ENCODE assay signal across 26 mouse cellular contexts in the genomic region with DNA sequence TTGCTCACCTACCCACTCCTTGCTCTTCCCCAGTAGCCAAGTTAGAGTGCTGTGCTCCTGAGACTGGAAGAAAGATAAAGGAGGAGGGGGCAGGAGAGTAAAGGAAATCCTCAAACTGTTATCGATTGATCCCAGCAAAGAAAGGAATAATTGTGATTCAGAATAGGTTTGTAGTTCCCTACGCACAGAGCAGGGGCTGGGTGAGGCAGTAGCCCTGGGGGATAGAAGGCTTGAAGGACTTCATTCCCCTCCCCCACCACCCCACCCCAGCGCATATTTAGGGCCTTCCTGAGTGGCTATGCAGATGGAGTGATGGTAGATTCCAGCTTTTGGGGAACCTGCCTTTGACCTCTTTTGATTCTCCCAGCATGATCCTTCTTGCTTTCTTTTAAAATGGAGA. TPM values are rescaled to one million over a fixed set of nuclear protein-coding genes. Genes with fewer than 3 reads are reported as not detected.
A peak's percentile ranks its signal among the peaks of the same experiment; 100 is the strongest.
DNase-seq lines count a peak whose midpoint lies in the region; ATAC-seq and TF ChIP-seq lines count a peak whose summit lies in the region.
"Had no signal": no experiment of that assay in that cellular context is flagged by ENCODE, and none has a peak within 500 bp of the region (broad histone marks: within the 10 kb centered on the region; RNA-seq: fewer than 3 reads in every experiment).

No protein-coding gene starts in this region.

- no peak for ATAC-seq in midbrain, embryonic 15.5 days (replicated peaks)
- ATAC-seq: forebrain, embryonic 14.5 days; forebrain, postnatal 0 days; Patski had no signal

- DNase-seq in ES-CJ7 (ENCODE audit: low read depth, low spot score) (peak; percentile 92), R1 (ENCODE audit: low read depth, low spot score) (peak; percentile 94), ZHBTc4 (ENCODE audit: low read depth, low spot score) (peak; percentile 90)
- no peak for DNase-seq in heart, postnatal 4 days
- DNase-seq in adrenal gland, adult 8-10 months, result no peak
- DNase-seq: adrenal gland, postnatal 10 days; adrenal gland, postnatal 25 days; cerebellum, adult 11 months; cerebellum, adult 18-20 months; cerebellum, adult 8-10 months; cerebellum, adult 9-11 months; cerebellum, postnatal 14 days; cerebellum, postnatal 36 days; embryo, embryonic 11 days; forebrain, postnatal 0 days had no signal

- no peak overlapping the region for H3K27ac ChIP-seq in ES-Bruce4 (ENCODE audit: insufficient read depth, low read length)
- no peak overlapping the region for H3K27ac ChIP-seq in midbrain, embryonic 15.5 days
- H3K27ac ChIP-seq: embryonic facial prominence, embryonic 13.5 days; embryonic facial prominence, embryonic 15.5 days; forebrain, embryonic 10.5 days; forebrain, embryonic 12.5 days had no signal

- no peak for TF ChIP-seq POLR2A in ES-Bruce4 (IDR thresholded peaks at IDR 0.05; ENCODE audit: insufficient read depth, low read length)

- no peak overlapping the region for H3K4me2 ChIP-seq in midbrain, embryonic 15.5 days
- H3K4me2 ChIP-seq: embryonic facial prominence, embryonic 13.5 days; embryonic facial prominence, embryonic 15.5 days; forebrain, embryonic 12.5 days had no signal

- H3K27me3 ChIP-seq in ES-Bruce4 (ENCODE audit: control insufficient read depth, insufficient read depth, low read length, poor library complexity, severe bottlenecking), result no peaks in the 10 kb centered on the region; the same call in 1 of the 2 replicates
- H3K27me3 ChIP-seq in midbrain, embryonic 15.5 days (replicated peaks), result no peaks in the 10 kb centered on the region
- H3K27me3 ChIP-seq: embryonic facial prominence, embryonic 13.5 days; embryonic facial prominence, embryonic 15.5 days; Patski had no signal

- 35% methylated on average over 3 of the region's 3 CpGs for WGBS in midbrain, embryonic 15.5 days

- peaks cover 2% of the 10 kb centered on the region for H3K4me1 ChIP-seq in ES-Bruce4 (ENCODE audit: control insufficient read depth, insufficient read depth, low read length)
- 0 out of 2 replicates have a peak, but pooled peaks cover under 1% of the 10 kb centered on the region for H3K4me1 ChIP-seq in midbrain, embryonic 15.5 days
- H3K4me1 ChIP-seq: embryonic facial prominence, embryonic 15.5 days; forebrain, embryonic 12.5 days had no signal

- no peak overlapping the region for H3K4me3 ChIP-seq in ES-Bruce4 (ENCODE audit: low read depth, low read length)
- H3K4me3 ChIP-seq in midbrain, embryonic 15.5 days, result no peak overlapping the region
- H3K4me3 ChIP-seq: embryonic facial prominence, embryonic 13.5 days; embryonic facial prominence, embryonic 15.5 days; erythroblast, embryonic 14.5 days; forebrain, embryonic 10.5 days; forebrain, embryonic 12.5 days had no signal

- no peak for TF ChIP-seq CTCF in ES-Bruce4 (IDR thresholded peaks at IDR 0.05; ENCODE audit: low read depth, low read length)

- H3K9me3 ChIP-seq in ES-Bruce4 (replicated peaks; ENCODE audit: control insufficient read depth, insufficient read depth, low read length, poor library complexity, severe bottlenecking), result no peaks in the 10 kb centered on the region
- no peaks in the 10 kb centered on the region for H3K9me3 ChIP-seq in midbrain, embryonic 15.5 days
- H3K9me3 ChIP-seq: embryonic facial prominence, embryonic 13.5 days; embryonic facial prominence, embryonic 15.5 days; forebrain, embryonic 10.5 days; forebrain, embryonic 12.5 days; G1E had no signal

- TF ChIP-seq EP300 in ES-Bruce4 (IDR thresholded peaks at IDR 0.05; ENCODE audit: insufficient read depth, low read depth, low read length), result peak; percentile 92

- no peak overlapping the region for H3K9ac ChIP-seq in ES-Bruce4 (ENCODE audit: low read depth, poor library complexity, severe bottlenecking)
- no peak overlapping the region for H3K9ac ChIP-seq in midbrain, embryonic 15.5 days
- H3K9ac ChIP-seq: embryonic facial prominence, embryonic 13.5 days; embryonic facial prominence, embryonic 15.5 days; forebrain, embryonic 12.5 days; forebrain, postnatal 0 days had no signal

- no peaks in the 10 kb centered on the region for H3K36me3 ChIP-seq in ES-Bruce4 (ENCODE audit: control insufficient read depth, insufficient read depth, low read length, poor library complexity, severe bottlenecking)
- H3K36me3 ChIP-seq in midbrain, embryonic 15.5 days (replicated peaks), result no peaks in the 10 kb centered on the region
- H3K36me3 ChIP-seq: embryonic facial prominence, embryonic 13.5 days; embryonic facial prominence, embryonic 15.5 days; forebrain, embryonic 10.5 days; forebrain, embryonic 12.5 days; G1E had no signal

RNA-seq across cellular contexts. Expression of gene Flrt3, which starts 5.5 kb away (rescaled TPM):
- polyA plus RNA-seq in ES-Bruce4 (2011; ENCODE audit: insufficient read depth, insufficient read length, low read depth, missing spikeins), result 7.7 and 9.2 TPM in 2 replicates
- total RNA-seq in heart, postnatal 4 days (2021), result 1 to 10 TPM in 1 of 2 experiments, under 1 TPM in 1; 0.86 to 1.3 TPM
- polyA plus RNA-seq in midbrain, embryonic 15.5 days (2015; fragmentation: Nextera tagmentation; extraction: Ambion mirVana), result 43.6 and 45.8 TPM in 2 replicates
- 10 to 100 TPM in 1 of 4 experiments, 1 to 10 TPM in 3; 6.0 to 11.1 (median 7.3) TPM for total RNA-seq in adrenal gland, adult 8-10 months (2022)
- total RNA-seq: common myeloid progenitor, adult 5-6 weeks had no signal
- polyA plus RNA-seq: G1E had no signal

Comparison
In these comparisons a context has a peak if more than half of its experiments do, and no peak if none do; other contexts are left out.
1. DNase-seq: peak in ES-CJ7 (single experiment), R1 (single experiment) and ZHBTc4 (single experiment); none in heart, postnatal 4 days (single experiment) and adrenal gland, adult 8-10 months (single experiment).